Mouse (Mus musculus) left cerebral cortex, adult 11 months (tissue): ENCODE measurements around the gene Ctnnbl1.

ENCODE experiments used
- DNase-seq: peaks from one replicate; pipeline ENCODE4 v3.0.0; 2022; ENCODE audit warnings: low spot score

Gene Ctnnbl1

DNA sequence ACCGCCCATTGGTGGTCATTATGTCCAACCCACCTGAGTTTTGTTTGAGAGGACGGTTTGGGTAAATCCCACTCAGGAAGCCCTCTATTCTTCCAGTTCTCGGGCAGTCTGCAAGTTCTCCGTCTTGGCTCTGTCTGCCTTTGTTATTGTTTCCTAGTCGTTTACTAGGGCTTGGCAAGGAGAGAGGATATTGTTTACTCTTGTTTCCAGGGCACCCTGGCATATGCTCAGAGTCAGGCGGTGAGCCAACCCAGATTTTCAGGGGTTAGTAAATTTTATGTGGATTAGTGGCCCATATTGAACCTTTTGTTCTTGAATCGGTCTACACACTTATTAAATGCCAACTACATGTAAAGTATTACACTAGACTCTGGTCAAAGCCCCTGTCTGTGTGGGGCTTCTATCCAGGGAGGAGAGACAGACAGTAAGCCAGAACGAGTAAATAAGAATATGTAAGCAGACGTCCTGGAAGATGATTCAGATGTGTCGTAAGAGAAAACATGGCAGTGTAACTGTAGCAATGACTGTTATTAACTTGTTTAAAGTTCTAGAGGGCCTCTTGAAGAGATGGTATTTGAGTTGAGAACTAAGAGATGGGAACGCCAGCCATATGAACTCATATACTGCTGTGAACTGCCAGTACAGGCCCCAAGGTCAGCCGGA, 13.9 kb downstream of the Ctnnbl1 start:
- no peak for DNase-seq

DNA sequence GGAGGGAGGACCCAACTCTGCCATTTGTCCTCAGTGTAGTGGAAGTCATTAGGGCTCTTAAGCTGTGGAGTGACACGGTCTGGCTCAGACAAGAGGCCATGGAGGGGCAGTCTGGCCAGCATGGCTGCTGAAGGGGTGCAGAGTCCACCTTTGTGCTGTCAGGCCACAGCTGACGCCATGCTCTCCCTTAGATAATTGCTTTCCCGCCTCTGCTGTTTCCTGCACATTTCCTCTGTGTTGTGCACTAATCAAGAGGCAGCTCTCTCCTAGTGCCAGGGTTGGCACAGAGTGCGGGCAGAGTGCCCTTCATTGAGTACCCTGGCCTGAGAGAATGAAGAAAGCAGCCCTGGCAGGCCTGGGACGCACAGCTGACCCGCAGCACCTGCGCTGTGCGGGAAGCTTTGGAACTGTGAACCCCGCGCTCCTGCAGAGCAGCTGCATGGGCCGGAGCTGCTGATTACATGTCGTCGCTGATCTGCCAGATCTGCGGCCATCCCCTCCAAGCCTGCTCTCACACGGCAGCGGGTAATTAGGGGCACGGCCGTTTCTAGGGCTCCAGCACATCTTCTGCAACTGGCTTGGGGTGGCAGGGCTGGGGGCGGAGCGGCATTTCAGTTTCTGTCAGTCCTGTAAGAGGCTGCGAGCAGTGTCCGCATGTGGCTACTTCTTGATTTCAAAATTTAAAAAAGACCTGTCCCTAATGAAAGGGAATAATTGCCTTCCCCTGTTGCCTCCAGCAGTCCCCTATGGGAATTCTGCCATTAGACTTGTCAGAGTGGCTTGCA, 14.6 kb downstream of the Ctnnbl1 start:
- no peak for DNase-seq

DNA sequence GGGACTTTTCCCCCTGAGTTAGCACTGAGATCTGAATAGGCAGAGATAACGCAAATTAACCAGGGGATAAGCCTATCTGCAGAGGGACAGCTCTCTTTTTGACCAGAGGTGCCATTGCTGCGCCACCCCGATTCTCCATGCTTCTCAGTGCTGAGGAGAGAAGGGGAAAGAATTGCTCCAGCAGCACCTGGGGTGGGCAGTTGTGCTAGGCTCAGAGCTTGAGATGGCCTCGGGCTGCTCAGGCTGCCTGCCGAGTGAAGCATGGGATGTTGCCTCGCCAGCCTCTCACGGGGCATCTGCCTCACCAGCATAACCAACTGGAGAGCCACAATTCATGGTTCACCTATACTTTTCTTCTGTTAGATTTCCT, 15.2 kb downstream of the Ctnnbl1 start:
- DNase-seq, result no peak

DNA sequence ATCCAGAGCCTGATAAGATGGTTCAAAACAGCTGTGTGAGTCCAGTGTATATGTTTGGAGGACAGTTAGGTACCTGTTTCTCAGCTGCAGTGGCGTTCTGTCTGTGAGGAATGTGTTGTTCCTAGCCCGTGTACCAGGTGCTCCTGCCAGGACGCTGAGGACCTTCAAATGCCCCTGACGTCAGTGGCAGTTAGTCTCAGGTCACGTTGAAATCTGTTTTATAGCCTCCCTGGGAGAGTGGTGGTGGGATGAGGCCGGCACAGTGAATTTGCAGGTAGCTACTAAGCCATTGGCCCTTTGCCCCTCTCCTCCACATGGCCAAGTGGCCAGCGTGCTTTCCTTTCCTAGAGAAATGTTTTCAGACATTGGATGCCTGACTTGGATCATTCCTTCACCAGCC, 18.6 kb downstream of the Ctnnbl1 start:
- DNase-seq, result no peak

DNA sequence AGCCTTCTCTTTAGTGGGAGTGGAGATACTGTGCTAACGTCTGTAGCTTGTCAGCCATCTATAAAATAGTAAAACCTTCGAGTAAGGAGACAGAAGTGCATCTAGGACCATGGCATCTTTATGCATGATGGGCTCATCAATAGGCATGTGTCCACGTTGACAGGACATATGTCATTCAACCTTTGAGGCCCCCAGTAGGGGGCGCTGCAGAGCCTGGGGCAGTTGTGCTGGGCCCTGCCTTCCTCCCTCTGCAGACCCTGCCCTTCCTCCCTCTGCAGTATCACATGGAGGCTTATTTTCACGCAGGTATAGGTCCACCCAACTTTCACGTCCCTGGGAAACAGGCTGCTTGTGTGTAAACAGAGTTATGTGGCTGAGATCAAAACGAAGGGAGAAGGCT, 19.0 kb downstream of the Ctnnbl1 start:
- no peak for DNase-seq

DNA sequence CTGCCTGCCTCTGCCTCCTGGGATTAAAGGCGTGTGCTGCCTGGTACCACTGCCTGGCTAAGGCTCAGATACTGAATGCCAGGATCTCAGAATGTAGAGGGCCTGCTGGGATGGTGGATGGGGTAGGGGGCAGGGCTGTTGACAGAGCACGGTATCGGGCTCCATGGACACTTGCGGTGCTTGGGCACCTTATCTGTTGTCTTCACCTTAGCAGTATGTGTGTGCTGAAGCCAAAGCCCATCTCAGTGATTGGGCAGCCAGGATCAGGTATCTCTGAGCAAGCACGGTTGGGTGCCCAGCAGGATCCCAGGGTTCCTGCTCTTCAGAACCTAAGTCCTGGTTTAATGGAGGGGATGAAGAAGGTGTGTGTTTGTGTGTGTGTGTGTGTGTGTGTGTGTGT, 21.2 kb downstream of the Ctnnbl1 start:
- DNase-seq, result no peak

DNA sequence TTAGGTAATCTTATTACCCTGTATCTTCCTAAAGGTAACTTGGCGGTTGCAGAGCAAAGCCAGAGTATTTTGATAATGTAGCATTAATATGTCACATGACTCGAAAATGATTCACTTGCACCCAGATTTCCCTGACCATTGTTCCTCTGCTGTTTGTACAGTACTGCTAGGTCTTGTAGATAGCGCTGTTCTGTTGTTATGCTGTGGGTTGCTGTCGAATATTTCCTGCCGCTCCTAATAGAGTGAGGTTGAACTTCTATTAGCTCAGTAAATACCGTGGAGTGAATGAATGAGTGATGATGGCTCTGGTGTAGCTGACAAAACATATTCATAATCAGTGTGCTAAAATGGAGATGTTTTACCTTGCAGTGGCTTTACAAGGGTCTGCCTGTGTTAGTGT, 22.5 kb downstream of the Ctnnbl1 start:
- DNase-seq, result no peak

DNA sequence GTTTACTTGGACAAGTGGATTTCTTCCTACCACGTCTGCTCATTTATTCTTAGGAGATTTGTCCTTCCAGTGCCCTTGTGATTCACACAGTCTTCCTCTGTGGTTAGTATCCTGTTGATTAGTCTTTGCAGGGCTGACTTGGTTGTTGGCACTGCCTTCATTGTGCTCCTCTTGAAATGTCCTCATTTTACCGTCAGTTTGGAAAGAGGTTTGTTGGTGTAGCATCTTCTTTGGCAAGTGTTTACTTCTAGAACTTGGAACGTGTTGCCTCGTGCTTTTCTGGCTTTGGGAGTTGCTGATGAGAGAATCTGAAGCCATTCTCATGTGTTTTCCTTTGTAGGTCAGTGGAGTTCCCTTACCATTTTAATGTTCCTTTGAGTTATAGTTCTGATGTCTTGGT, 25.7 kb downstream of the Ctnnbl1 start:
- DNase-seq, result no peak

DNA sequence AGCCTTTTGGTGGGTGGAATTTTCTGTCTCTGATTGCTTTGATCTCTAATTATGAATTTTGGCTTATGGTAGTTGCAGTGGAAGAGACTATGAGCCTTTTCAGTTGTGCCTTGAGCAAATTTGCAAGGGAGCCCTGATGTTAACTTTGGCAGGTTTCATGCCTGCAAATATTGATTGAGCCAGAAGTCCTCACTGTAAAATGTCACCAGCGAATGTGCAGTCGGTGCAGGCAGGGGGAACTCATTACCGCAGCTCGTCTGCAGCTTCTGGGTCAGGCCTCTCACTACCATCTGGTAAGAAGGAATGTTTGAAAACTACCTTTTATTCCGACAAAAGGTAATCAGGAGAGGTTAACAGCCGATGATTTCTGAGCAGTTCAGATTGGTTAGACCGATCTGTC, 29.4 kb downstream of the Ctnnbl1 start:
- DNase-seq, result no peak

DNA sequence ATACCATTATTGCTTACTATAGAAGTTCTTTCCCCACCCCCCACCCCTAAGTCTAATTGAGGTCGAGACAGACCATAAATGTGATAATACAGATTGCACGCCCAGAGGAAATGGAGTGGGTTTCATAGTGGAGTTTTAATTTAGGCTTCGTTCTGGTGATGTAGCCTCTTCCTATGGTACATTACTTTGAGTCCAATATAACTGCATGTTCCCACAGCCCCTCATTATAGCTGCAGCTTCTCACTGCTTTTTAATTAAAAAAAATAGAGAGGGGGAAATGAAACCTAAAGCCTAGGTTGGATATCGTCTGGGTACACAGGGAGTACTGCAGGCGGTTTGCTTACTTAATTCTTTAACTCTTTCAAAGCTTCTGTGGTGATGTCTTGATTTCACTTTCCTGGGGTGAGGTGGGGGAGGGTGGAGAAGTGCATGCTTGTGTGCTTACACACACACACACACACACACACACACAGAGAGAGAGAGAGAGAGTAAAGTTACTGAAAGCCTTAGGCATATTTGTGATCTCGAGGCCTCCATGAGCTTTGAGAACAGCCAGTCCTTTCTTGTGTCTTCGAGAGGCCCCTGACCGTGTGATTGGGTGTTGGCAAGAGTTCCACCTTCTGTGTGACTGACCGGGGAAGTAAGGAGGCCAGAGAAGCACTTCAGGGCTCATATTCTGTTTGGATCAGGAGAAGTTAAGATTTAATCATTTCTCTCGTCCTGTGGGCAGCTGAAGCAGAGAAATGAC, 31.7 kb downstream of the Ctnnbl1 start:
- no peak for DNase-seq

DNA sequence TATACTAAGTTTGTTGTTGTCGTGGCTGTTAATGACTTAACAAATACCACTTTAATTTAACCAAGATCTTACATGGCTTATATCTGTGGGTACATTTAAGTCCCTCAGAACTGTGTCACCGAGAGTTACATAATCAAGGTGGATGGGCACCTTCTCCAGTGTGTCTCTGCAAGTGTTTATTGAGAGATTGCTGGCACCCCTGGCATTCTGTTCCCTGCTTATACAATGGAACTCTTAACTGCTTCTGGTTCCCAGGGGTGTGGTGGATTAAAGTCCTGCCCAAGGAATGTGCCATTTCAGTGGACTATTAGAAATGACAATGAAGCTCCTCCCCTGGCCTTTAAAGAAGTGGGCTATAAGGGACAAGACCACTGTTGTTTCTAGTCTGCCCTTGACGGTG, 33.6 kb downstream of the Ctnnbl1 start:
- DNase-seq, result no peak

DNA sequence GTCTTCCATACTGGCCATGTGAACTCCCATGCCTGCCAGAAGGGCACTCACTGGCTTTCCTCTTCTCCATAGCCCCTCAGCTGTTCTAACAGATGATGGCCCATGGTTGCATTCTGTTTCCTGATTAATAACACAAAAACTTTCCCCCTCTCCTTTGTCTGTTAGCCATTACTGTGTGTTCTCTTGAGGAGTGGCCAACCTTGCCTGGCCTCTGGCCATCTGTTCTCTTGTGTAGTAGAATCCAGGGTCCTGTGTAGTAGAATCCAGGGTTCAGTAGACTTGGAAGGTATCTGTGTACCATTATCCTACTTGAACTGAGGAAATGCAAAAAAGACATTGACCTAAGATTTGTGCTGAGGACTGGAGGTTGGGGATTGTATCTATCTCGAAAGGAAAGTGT, 36.5 kb downstream of the Ctnnbl1 start:
- no peak for DNase-seq

DNA sequence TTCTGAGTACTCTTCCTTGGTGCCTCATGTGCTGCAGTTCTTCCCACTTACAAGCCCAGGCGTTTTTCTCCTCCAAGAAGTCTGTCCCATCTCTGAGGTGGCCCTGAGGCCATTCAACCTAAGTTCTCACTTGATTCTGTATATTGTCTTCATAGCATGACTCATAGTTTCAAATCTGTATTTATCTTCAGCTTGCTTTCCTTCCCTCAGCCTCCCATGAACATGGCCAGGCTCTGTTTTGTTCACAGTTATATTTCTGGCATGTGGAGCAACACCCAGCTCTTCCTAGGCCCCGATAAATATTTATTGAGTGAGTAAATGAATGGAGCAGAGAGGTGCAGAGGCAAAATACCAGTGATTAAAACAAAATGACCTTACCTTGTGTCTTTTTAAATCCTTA, 38.8 kb downstream of the Ctnnbl1 start:
- no peak for DNase-seq

DNA sequence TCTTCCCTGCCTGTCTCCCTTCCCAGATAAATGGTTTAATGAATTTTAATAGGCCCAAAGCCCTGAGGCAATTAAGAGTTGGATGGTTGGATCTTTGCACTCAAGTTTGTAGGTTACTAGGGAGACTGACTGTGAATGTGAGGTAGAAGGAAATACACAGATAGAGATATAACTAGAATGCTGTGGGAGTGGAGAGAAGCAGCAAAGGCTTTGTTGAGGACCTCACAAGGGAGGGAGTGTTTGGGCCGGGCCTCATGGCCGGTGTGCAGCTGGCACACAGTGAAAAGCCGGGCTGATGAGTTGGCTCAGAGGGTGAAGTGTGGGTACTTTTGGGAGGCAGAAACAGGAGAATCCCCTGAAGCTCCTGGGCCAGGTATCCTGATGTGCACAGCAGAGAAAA, 43.8 kb downstream of the Ctnnbl1 start:
- DNase-seq, result no peak

DNA sequence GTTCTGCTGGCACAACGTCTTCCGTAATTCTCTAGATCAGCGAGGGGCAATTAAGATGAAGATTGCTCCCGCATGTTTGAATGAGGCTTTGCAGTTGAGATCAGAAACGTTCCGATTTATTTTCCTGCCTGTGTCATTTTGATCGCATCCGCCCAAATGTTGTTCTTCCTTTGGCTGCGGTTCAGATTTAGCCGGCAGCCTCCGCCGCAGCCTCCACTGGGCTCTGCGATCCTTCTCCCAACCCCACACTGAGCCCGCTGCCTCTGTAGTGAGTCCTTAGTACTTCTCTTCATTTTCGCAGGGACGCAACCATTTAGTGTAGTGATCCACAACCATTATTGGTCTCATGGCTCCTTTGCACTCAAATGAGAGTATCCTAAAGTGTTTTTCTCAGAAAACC, 46.0 kb downstream of the Ctnnbl1 start:
- DNase-seq, result no peak

DNA sequence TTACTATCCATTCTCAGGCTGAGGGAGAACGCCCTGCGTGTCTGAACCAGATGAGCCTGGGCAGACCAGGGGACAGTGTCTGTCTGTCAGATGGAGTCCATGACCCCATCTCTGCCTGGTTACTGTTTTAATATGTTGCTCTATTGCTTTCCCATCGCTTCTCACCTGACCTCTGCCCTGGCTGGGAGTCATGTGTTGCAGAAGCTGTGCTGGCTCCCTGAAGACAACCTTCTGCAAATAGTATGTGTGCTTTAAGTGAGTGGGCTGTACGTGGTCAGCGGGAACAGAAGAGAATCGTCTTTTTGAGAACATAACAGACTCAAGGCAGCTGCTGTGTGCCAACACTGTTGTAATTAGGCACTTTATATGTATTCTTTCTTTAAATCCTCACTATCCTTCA, 47.0 kb downstream of the Ctnnbl1 start:
- DNase-seq, result no peak

DNA sequence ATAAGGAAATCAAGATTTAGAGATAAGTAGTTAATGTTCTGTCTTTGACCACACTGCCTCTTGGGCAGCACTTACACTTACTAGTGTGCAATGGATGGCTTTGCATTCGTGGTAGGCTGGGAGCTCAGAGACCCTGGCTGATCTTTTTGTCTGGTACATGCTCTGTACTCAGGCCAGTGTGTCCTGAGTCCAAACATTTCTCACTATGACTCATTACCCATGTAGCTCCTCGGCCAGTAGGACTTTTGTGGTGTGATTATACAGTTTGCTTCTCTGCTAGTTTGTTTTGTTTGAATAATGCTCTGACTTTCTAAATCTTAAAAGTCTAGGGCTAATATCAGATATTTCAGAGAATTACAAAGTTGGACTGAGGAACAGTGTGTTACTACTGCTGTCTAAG, 47.4 kb downstream of the Ctnnbl1 start:
- no peak for DNase-seq

DNA sequence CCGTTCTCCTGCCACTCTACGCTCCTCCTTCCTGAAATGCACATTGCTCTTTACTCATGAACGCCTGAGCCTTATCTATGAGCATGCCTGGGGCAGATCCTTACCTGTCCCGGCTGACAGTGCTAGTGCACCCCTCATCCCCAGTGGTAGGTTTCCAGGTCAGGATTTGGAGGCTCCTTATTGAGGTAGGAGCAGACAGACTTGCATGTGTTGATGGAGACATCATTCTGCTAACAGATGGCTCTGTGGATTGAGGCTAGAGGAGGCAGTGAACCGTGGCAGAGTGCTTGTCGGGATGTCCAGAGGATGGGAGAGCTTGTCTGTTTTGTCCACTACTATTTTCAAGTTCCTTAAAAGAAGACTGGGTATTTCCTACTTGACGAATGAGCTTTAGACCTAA, 52.0 kb downstream of the Ctnnbl1 start:
- DNase-seq, result no peak

DNA sequence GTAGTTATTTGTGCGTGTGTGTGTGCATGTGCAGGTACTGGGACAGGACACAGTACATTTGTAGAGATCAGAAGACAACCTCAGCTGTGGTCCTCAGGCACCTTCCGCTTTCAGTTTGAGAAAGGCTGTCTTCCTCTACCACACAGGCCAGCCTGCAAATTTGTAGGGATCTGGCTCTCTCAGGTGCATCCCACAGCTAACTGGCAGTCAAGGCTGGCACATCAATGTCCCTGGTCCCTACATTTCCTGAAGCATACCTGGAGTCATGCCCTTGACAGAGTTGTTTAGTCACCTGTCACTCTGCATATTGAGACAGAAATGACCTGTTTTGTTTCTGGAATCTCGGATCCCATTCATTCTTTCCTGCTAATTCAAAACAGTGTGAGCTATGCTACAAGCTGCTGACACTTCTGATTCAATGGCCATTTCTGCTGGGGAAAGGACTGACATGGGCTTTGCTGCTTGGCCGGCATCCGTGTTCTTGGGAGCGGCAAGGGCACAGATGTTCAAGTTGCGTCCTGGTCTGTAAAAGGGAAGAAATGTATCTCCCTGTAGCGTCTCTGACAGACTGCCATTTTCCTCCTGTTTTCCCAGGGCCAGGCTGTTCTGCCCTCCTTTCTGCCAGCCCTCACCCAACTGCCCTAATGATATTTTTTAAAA, 53.8 kb downstream of the Ctnnbl1 start:
- DNase-seq, result no peak

DNA sequence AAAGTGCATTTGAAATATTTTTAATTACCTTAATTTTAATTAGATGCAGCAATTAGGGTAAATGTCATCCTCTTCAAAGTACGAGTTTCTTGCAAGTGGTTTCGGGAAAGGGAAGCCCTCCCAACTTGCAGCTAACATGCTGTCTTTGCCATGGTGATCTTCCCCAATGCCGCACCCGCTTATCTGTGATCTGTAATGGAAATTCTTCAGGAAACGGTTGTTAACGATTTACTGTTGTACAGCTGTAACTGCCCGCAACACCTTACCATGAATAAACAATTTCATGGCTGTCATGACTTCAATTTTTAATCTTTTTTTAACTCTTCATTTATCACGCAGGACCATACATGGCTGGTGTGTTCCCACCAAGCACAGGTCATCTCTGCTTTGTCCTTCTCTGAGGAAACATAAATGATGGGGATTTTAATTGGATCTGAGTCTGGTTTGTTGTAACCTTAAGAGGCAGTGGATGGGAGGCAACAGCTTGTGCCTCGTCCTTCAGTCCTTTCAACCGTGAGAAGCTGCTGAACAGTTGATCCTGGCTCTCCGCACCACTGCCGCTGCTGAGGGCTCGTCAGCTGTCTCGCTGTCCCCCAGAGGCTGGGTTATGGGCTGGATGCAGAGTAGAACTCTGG, 54.4 kb downstream of the Ctnnbl1 start:
- no peak for DNase-seq

DNA sequence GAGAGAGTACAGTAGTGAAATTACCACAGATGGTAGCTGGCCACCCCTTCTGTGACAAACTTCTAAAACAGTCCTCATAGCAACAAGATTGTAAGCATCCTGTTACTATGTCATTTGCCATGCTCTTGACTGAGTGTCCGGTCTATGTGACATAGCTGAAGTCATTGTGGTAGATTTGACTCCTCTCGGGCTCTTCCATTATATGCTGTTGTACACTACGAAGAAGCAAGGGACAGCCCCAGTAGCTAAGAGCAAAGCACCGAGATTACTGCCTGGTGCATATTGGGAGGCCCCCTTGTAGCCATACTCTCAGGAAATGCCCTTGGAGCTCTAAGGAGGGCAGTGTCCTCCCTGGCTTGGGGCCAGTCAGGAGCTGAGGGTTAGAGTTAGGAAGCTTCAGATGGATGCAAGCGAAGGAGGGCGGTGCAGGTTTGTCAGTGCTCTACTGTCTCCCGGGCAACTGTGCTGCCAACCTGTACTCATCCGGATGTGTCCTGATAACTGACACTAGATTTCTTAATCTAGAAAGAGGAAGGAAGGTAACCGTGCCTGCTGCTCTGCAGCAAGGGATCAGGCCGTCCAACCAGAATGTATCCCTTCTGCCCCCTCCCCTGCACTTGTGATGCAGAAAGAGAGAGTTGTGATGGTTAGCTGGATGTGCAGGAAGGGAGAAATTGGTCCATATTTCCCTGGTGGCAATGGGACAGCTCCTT, 55.8 kb downstream of the Ctnnbl1 start:
- no peak for DNase-seq
